Mouse (Mus musculus) stomach, embryonic 16.5 days (tissue): ENCODE data around the gene Ampd3. TPM values are rescaled to one million over a fixed set of nuclear protein-coding genes. Genes with fewer than 3 reads are reported as not detected.
A peak's percentile ranks its signal among the peaks of the same experiment; 100 is the strongest.

ENCODE experiments used
- ATAC-seq: fragments of 200-750 bp; cut with Nextera tagmentation; 2 replicates; pipeline ENCODE4 v1.8.0; 2017; ENCODE audit warnings: moderate number of reproducible peaks, moderate TSS enrichment; ENCODE audit not compliant: insufficient read depth, low FRiP score
- H3K27ac ChIP-seq: fragments of 300-500 bp; sonication (generic); 2 replicates; pipeline ENCODE4 v1.5.1; 2014; ENCODE audit warnings: low read length
- H3K27me3 ChIP-seq: fragments of 300-500 bp; sonication (generic); 2 replicates; pipeline ENCODE4 v1.6.1; 2014; ENCODE audit warnings: low read length, control low read depth, mixed read lengths; ENCODE audit not compliant: control insufficient read depth, insufficient read depth
- H3K36me3 ChIP-seq: fragments of 300-500 bp; sonication (generic); 2 replicates; pipeline ENCODE4 v1.6.1; 2014; ENCODE audit warnings: low read length; ENCODE audit not compliant: control insufficient read depth, insufficient read depth
- H3K4me1 ChIP-seq: fragments of 300-500 bp; sonication (generic); 2 replicates; pipeline ENCODE4 v1.6.1; 2014; ENCODE audit warnings: low read length, control low read depth, mixed read lengths; ENCODE audit not compliant: control insufficient read depth, insufficient read depth
- H3K4me2 ChIP-seq: fragments of 300-500 bp; sonication (generic); 2 replicates; pipeline ENCODE4 v1.6.1; 2014; ENCODE audit warnings: low read depth, low read length, mixed read lengths
- H3K4me3 ChIP-seq: fragments of 300-500 bp; sonication (generic); replicated peaks from 2 replicates; pipeline ENCODE4 v1.5.1; 2014; ENCODE audit warnings: mild to moderate bottlenecking, low read length
- H3K9ac ChIP-seq: fragments of 300-500 bp; sonication (generic); 2 replicates; pipeline ENCODE4 v1.6.1; 2014; ENCODE audit warnings: low read length
- H3K9me3 ChIP-seq: fragments of 300-500 bp; sonication (generic); replicated peaks from 2 replicates; pipeline ENCODE4 v1.6.1; 2016; ENCODE audit warnings: low read length, control low read depth; ENCODE audit not compliant: control insufficient read depth
- WGBS: fragments of 180-500 bp; shearing (Covaris S2); extraction: QIAGEN DNeasy Blood & Tissue Kit; methylation state at CpG from one replicate; pipeline ENCODE4 v1.1.7; 2014; 5-methylcytosine and 5-hydroxymethylcytosine counted together
- polyA plus RNA-seq: library from polyadenylated mRNA; unstranded; fragments of >200 nt; fragmentation: Nextera tagmentation; extraction: Ambion mirVana; gene quantifications from 2 replicates; pipeline ENCODE4 v1.2.1, GENCODE M21; 2015

Gene Ampd3
- polyA plus RNA-seq, 1 experiment from 2014 or later: 7.2 TPM

DNA sequence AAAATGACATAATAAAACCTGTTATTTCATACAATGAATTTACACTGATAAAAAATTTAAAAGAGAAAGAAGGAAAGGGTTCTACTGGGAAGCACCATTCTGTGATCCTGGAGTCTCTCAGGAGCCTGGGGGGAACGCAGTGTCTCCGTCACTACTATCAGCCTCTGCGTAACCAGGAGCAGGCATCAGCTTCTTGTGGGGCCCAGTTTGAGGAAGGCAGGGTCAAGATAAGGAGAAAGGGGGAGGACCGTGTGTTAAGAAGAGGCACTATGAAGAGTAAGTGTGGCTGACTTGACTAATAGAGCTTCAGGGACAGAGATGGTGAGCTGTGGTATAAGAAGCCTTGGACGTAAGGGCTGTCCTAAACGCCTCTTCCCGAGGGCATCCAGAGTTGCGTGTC lies 6.7 kb downstream of the Ampd3 start:
- Histone ChIP-seq H3K9me3 (no peaks in the 10 kb centered on the region), H3K27me3 (no peaks in the 10 kb centered on the region), H3K4me2 (no peak overlapping the region), H3K4me3 (0 out of 2 replicates have a peak overlapping the region, but pooled peaks have one; percentile 19), H3K9ac (no peak overlapping the region), H3K4me1 (peaks cover 17% of the 10 kb centered on the region), H3K36me3 (no peaks in the 10 kb centered on the region), H3K27ac (no peak overlapping the region)
- WGBS: 72% methylated on average over 8 of the region's 8 CpGs
- no peak; the same call in 1 of the 2 replicates for ATAC-seq

DNA sequence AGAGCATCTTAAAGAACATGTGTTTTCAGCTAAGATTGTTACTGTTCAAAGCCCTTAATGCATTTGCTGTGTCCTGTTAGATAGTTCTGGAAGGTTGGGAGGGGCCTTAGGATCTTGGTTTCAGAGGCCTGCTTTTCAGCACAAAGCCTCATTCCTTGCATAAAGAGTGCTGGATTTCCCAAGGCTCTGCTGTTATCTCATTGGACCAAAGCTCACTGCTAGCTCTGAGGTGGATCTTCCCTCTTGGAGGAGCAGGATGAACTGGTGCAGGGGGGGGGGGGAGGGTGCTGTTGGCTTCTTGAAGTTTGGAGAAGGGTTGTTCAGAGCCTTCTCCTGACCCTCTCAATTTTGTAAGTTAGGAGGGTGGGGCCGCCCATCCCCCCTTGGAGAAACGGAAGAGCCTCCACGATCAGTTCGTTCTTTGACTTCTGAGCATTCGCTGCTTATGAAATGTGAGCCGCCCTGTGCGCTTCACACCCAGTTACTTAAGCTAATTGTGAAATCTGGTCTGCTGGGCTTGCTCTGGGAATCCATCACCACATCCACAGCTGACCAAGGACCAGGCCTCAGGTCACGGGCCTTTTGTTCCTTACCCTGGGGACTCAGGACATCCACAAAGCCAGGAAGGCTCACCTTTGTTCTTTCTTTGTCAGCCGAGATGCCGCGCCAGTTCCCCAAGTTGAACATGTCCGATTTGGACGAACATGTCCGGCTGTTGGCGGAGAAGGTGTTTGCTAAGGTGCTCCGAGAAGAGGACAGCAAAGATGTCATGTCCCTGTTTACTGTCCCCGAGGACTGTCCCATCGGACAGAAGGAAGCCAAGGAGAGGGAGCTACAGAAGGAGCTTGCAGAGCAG lies 9.4 kb downstream of the Ampd3 start:
- Histone ChIP-seq H3K27ac (no peak overlapping the region), H3K36me3 (no peaks in the 10 kb centered on the region), H3K4me1 (peaks cover 32% of the 10 kb centered on the region), H3K4me2 (no peak overlapping the region), H3K27me3 (no peaks in the 10 kb centered on the region), H3K9ac (no peak overlapping the region), H3K4me3 (no peak overlapping the region), H3K9me3 (no peaks in the 10 kb centered on the region)
- ATAC-seq: no peak
- 79% methylated on average over 18 of the region's 18 CpGs for WGBS

DNA sequence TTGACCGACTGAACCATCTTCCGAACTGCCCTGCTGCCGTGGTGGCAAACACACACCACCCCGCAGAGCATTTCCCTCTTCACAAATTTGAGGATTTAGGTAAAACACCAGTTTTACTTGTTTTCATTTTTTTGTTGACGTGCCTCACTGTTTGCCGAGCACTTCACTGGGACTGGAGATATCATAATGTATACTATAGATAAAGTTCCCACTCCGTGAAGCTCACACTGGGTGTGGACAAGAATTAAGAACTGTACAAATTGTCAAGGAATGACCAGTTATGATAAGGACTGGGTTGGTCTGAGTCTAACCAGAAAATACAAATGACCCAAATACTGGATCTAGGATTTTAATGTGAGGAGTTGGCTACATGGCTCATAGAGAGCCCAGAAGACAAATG lies 10.9 kb downstream of the Ampd3 start:
- Histone ChIP-seq H3K9ac (no peak overlapping the region), H3K36me3 (no peaks in the 10 kb centered on the region), H3K4me2 (no peak overlapping the region), H3K27ac (no peak overlapping the region), H3K4me1 (peaks cover 23% of the 10 kb centered on the region), H3K9me3 (no peaks in the 10 kb centered on the region), H3K4me3 (no peak overlapping the region), H3K27me3 (no peaks in the 10 kb centered on the region)
- no peak for ATAC-seq
- WGBS: 85% methylated on average over 7 of the region's 7 CpGs

DNA sequence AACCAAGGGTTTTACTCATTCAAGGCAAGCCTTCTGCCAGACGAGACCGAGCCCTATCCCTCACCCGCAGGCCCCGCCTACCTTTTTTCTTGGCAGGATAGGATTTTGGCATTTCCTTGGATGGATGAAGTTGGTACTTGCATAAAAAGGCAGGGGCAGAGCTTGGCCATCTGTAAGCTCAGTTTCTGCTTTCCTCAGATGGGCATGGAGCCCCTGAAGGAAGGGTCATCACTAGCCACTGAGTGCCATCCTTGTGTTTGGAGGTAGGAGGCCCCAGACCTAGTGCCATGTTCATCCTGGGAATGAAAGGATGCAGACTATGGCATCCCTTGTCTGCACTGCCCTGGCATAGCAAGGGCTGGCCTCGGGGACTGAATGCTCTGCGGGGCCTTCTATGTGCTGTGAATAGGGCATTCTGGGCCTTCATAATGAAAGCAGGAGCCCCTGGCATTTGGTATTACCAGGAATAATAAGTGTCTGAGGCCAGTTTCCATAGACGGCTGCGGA lies 11.7 kb downstream of the Ampd3 start:
- no peak for ATAC-seq
- 88% methylated on average over 8 of the region's 8 CpGs for WGBS
- Histone ChIP-seq H3K4me2 (no peak overlapping the region), H3K4me3 (no peak overlapping the region), H3K36me3 (no peaks in the 10 kb centered on the region), H3K9me3 (no peaks in the 10 kb centered on the region), H3K4me1 (peaks cover 18% of the 10 kb centered on the region), H3K9ac (no peak overlapping the region), H3K27ac (no peak overlapping the region), H3K27me3 (no peaks in the 10 kb centered on the region)

DNA sequence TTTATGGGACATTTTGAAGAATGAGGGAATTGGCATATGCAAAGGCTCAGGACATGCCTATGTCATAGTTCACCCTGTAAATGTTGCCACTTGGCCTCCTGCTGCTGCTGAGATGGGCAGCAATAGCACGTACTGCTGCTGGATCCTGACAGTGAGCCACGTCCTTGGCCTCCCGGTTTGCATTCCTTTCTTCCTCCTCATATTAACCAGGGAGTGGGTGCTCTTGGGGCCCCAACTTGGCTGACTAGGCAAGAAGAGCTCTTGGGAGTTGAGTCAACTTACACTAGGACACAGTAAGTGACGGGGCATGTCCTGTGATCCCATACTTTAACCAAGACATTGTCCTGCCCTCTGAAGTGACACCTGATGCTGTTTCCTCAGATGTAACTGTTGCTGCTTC lies 12.5 kb downstream of the Ampd3 start:
- no peaks in the 10 kb centered on the region for H3K27me3 ChIP-seq
- no peaks in the 10 kb centered on the region for H3K36me3 ChIP-seq
- no peak for ATAC-seq
- no peak overlapping the region for H3K4me2 ChIP-seq
- no peak overlapping the region for H3K27ac ChIP-seq
- H3K4me1 ChIP-seq: peaks cover 21% of the 10 kb centered on the region
- WGBS: 74% methylated on average over 4 of the region's 4 CpGs
- no peaks in the 10 kb centered on the region for H3K9me3 ChIP-seq
- no peak overlapping the region for H3K4me3 ChIP-seq
- H3K9ac ChIP-seq: no peak overlapping the region

DNA sequence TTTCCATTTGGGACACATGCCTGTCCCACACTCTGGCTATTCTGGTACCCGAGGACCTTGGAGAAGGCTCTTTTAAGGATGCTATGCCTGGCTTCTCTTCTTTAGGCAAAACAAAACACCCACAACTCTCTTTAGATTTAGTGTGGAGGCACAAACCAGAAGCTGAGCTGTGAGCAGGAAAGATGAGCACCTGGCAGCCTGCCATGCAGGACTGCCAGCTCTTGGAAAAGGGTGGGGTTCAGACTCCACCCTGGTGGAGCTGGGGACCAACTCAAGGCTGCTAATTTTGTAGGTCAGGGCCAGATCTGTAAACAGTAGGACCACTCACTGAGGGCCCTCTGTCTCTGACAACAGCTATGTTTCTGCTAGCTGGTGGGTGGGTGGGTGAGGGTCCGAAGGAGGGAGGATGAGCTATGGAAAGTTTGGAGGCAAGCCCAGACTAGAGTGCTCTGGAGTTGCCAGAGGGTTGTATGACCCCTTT lies 13.3 kb downstream of the Ampd3 start:
- 53% methylated on average over 2 of the region's 2 CpGs for WGBS
- Histone ChIP-seq H3K4me1 (peaks cover 25% of the 10 kb centered on the region), H3K27me3 (no peaks in the 10 kb centered on the region), H3K27ac (no peak overlapping the region), H3K9me3 (no peaks in the 10 kb centered on the region), H3K36me3 (no peaks in the 10 kb centered on the region), H3K4me2 (no peak overlapping the region), H3K9ac (no peak overlapping the region), H3K4me3 (no peak overlapping the region)
- peak; percentile 59; the same call in 1 of the 2 replicates for ATAC-seq

DNA sequence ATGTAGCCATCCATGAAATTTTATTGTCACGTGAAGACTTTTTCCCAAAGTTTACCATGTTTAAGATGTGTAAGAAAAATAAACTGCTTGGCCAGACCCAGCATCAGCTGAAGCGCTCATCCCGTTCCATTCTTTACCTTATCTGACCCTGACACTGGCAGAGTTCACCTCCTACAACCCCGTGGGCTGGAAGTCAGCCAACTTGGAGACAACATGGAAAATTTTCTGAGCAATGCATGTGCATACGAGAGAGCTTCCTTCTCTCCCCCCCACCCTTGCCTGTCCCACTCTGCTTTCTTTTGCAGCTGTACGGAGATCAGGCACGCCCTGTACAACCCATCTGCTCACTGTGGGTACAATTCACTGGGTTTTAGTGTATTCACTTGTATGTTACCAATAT lies 14.1 kb downstream of the Ampd3 start:
- Histone ChIP-seq H3K4me3 (no peak overlapping the region), H3K27ac (no peak overlapping the region), H3K4me2 (no peak overlapping the region), H3K27me3 (no peaks in the 10 kb centered on the region), H3K36me3 (no peaks in the 10 kb centered on the region), H3K4me1 (peaks cover 25% of the 10 kb centered on the region), H3K9ac (no peak overlapping the region), H3K9me3 (no peaks in the 10 kb centered on the region)
- WGBS: 47% methylated on average over 7 of the region's 7 CpGs
- ATAC-seq: no peak

DNA sequence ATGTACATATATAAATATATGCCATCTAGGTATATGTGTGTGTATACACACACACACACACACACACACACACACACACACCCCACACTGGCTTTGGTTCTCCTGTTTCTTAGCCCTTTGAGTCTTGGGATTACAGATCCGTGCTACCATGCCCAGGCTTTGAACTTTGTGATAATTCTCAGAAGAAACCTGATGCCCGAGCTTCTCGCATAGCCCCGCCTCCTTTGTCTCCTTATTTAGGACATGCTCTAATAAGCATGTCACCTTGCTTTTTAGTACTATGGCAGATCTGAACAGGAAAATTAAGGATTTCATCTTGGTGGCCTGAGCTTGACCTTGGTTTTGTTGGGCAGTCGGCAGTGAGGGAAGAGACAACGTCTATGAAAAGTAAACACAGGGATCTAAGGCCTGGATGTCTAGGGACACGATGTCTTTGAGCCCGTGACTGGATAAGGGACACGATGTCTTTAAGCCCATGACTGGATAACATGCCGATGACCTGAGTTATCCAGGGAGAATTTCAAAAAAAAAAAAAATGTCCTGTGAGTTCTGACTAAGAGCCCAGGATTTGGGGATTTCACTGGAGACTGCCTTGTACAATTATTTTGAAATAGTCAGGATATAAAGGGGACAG lies 15.0 kb downstream of the Ampd3 start:
- no peaks in the 10 kb centered on the region for H3K9me3 ChIP-seq
- no peak overlapping the region for H3K9ac ChIP-seq
- ATAC-seq: no peak
- no peak overlapping the region for H3K4me3 ChIP-seq
- H3K27ac ChIP-seq: no peak overlapping the region
- H3K4me1 ChIP-seq: peaks cover 31% of the 10 kb centered on the region
- no peak overlapping the region for H3K4me2 ChIP-seq
- 41% methylated on average over 10 of the region's 10 CpGs for WGBS
- H3K27me3 ChIP-seq: no peaks in the 10 kb centered on the region
- H3K36me3 ChIP-seq: no peaks in the 10 kb centered on the region

DNA sequence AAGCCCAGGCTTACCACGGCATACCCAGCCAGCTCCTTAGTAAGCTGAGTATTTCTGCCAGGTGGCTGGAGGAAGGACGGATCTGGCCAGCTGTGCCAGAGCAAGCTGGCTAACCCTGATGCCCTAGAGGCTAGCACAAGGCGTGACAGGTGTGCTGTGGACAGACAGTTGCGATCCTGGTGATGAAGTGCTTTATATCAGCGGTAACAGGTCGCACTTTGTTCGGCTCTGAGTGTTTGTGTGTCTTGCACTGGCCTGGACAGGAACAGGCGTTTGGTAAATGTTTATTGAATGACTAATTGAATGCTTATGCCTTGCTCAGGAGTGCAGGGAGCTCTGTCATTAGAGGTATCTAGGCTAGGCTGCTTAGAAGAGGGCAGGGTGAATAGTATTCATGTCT lies 17.0 kb downstream of the Ampd3 start:
- no peaks in the 10 kb centered on the region for H3K27me3 ChIP-seq
- H3K4me2 ChIP-seq: no peak overlapping the region
- 31% methylated on average over 8 of the region's 8 CpGs for WGBS
- H3K36me3 ChIP-seq: no peaks in the 10 kb centered on the region
- H3K4me3 ChIP-seq: no peak overlapping the region
- H3K9ac ChIP-seq: no peak overlapping the region
- peaks cover 31% of the 10 kb centered on the region for H3K4me1 ChIP-seq
- H3K27ac ChIP-seq: no peak overlapping the region
- ATAC-seq: peak; percentile 61; the same call in 1 of the 2 replicates
- H3K9me3 ChIP-seq: no peaks in the 10 kb centered on the region
